Mouse (Mus musculus): ENCODE measurements around the gene Lrp1.

Lrp1 gene

GRCm38 (mm10) chr10:127500894-127501893 is 119.8 kb downstream of the Lrp1 start, which contains the start of gene Stac3:
Stac3 (plus strand) TSS chr10:127501686.
- DNase-seq (ENCODE audit: low spot score), result no peak

- DNase-seq (ENCODE audit: low spot score), result no peak
Observed at GRCm38 (mm10) chr10:127500042-127500441, 120.9 kb downstream of the Lrp1 start.

- no peak for DNase-seq (ENCODE audit: low spot score)
Observed at GRCm38 (mm10) chr10:127499516-127499915, 121.4 kb downstream of the Lrp1 start.

GRCm38 (mm10) chr10:127496156-127496555 is 124.8 kb downstream of the Lrp1 start:
- DNase-seq (ENCODE audit: low spot score), result no peak

GRCm38 (mm10) chr10:127492118-127492517 is 128.8 kb downstream of the Lrp1 start:
- no peak for DNase-seq (ENCODE audit: low spot score)

- DNase-seq (ENCODE audit: low spot score), result no peak
Observed at GRCm38 (mm10) chr10:127491128-127491512, 129.8 kb downstream of the Lrp1 start.

- DNase-seq (ENCODE audit: low spot score), result no peak
Observed at GRCm38 (mm10) chr10:127490160-127491127, 130.5 kb downstream of the Lrp1 start.

GRCm38 (mm10) chr10:127488856-127489255 is 132.1 kb downstream of the Lrp1 start:
- no peak for DNase-seq (ENCODE audit: low spot score)
